Mouse (Mus musculus): Measurements from ENCODE around the gene Shf. TPM values are rescaled to one million over a fixed set of nuclear protein-coding genes. Genes with fewer than 3 reads are reported as not detected.
"Not testable (repeated sequence)": the region's sequence is repeated elsewhere in the genome, so short reads cannot be mapped to it uniquely, and the experiment has no call there.

Gene Shf
- 15.9 and 19.2 TPM in 2 replicates for polyA plus RNA-seq (2014; fragmentation: Nextera tagmentation; extraction: Ambion mirVana)

DNA sequence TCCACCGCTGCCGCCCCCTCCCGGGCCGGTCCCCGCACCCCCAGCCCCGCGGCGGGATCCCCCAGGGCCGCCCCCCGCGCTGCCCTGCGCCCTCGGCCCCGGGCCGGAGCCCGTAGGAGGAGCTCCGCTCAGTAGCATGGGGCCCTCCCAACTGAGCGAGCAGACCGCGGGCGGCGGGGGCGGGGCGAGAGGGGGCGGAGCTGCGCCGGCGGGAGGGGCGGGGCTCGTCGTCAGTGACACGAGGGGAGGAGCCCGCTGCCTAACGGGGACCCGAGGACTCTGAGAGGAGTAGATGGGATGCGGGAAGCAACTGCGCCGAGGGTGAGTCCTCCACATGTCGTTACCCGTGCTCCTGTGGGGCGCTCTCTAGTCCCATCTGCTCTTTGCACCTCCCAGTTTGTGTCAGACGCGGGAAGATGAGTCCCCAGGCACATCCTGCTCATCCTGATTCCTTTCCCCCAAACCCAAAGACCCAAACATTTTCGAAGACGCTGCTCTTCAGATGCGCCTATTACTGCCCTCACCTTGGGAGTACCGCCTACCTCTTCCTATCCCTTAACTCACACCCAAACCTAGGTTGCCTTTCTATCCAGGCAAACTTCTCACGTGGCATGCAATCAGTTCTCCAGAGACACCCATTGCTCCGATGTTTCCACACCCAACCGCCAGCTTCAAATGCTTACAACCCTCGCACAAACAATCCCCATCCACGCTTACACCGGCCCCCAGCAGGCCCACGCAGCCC is at the start of gene Shf:
Gene Shf, minus strand, starts transcription at position 168 of the 745 bp plus-strand sequence.
- Histone ChIP-seq H3K36me3 (ENCODE audit: control insufficient read depth, insufficient read depth, low read length) (peaks cover 2% of the 10 kb centered on the region; the same call in 1 of the 2 replicates), H3K4me2 (ENCODE audit: low read length) (peak within 1 kb of the TSS; percentile 85), H3K27me3 (ENCODE audit: control insufficient read depth, insufficient read depth, low read length) (0 out of 2 replicates have a peak, but pooled peaks cover 5% of the 10 kb centered on the region), H3K4me1 (ENCODE audit: control insufficient read depth, insufficient read depth, low read length) (peaks cover 28% of the 10 kb centered on the region), H3K27ac (replicated peaks; ENCODE audit: low read depth, low read length) (peak within 1 kb of the TSS; percentile 73), H3K4me3 (replicated peaks; ENCODE audit: low read depth, low read length) (peak within 1 kb of the TSS; percentile 89), H3K9me3 (ENCODE audit: control insufficient read depth, low read length) (no peaks in the 10 kb centered on the region), H3K9ac (replicated peaks; ENCODE audit: low read length) (peak within 1 kb of the TSS; percentile 94)
- WGBS, result 1% methylated on average over 52 of the region's 54 CpGs
- ATAC-seq (ENCODE audit: low FRiP score, low TSS enrichment), result peak; percentile 93
- peak; percentile 93 for DNase-seq

DNA sequence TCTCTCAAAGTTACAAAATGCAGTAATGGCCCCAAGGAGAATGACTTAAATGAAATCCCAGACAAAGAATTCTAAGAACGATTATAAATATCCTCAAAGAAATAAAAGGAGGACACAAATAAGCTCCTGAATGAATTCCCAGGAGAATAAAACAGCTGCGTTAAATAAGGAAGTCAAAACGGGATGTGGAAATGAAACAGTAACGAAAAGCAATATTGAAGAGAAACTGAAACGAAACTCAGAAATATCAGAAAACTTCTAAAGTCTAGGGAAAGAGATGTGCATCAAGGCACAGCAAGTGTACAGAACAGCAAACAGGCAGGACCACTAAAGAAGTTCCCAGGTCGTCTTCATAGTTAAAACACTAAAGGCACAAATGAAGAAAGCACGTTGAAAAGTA is 40.0 kb upstream of the Shf start:
- DNase-seq (no peak), ATAC-seq (ENCODE audit: low FRiP score, low TSS enrichment) (no peak)
- Histone ChIP-seq H3K9ac (replicated peaks; ENCODE audit: low read length) (no peak overlapping the region), H3K4me3 (replicated peaks; ENCODE audit: low read depth, low read length) (no peak overlapping the region), H3K4me2 (ENCODE audit: low read length) (no peak overlapping the region), H3K9me3 (ENCODE audit: control insufficient read depth, low read length) (no peaks in the 10 kb centered on the region), H3K36me3 (ENCODE audit: control insufficient read depth, insufficient read depth, low read length) (no peaks in the 10 kb centered on the region), H3K27me3 (ENCODE audit: control insufficient read depth, insufficient read depth, low read length) (no peaks in the 10 kb centered on the region), H3K4me1 (ENCODE audit: control insufficient read depth, insufficient read depth, low read length) (no peaks in the 10 kb centered on the region), H3K27ac (replicated peaks; ENCODE audit: low read depth, low read length) (no peak overlapping the region)
- WGBS, result 86% methylated on average over 7 of the region's 7 CpGs

DNA sequence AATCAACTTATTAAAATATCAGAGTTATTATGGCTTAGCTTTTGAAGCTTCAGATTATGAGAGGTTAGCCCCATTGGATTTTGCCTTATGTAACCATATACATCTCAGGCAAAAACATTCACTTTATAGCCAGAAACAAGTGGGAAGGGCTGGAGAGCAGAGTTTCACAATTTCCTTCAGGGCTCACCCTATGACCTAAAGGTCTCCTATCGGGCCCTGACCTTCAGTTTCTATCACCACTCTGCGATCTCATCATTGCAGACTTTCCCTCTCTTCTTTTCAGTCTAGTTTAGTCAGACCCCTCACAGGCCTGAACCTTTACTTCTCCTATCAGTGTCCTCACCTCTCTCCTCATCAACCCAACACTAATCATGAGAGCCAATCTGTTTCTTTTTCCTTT is 38.6 kb upstream of the Shf start:
- no peaks in the 10 kb centered on the region for H3K36me3 ChIP-seq (ENCODE audit: control insufficient read depth, insufficient read depth, low read length)
- H3K4me1 ChIP-seq (ENCODE audit: control insufficient read depth, insufficient read depth, low read length), result no peaks in the 10 kb centered on the region
- H3K9ac ChIP-seq (replicated peaks; ENCODE audit: low read length), result no peak overlapping the region
- DNase-seq, result no peak
- H3K9me3 ChIP-seq (ENCODE audit: control insufficient read depth, low read length), result no peaks in the 10 kb centered on the region
- no peak overlapping the region for H3K27ac ChIP-seq (replicated peaks; ENCODE audit: low read depth, low read length)
- no peak overlapping the region for H3K4me2 ChIP-seq (ENCODE audit: low read length)
- no peaks in the 10 kb centered on the region for H3K27me3 ChIP-seq (ENCODE audit: control insufficient read depth, insufficient read depth, low read length)
- WGBS, result 90% methylated on average over 2 of the region's 2 CpGs
- H3K4me3 ChIP-seq (replicated peaks; ENCODE audit: low read depth, low read length), result no peak overlapping the region
- ATAC-seq (ENCODE audit: low FRiP score, low TSS enrichment), result no peak

DNA sequence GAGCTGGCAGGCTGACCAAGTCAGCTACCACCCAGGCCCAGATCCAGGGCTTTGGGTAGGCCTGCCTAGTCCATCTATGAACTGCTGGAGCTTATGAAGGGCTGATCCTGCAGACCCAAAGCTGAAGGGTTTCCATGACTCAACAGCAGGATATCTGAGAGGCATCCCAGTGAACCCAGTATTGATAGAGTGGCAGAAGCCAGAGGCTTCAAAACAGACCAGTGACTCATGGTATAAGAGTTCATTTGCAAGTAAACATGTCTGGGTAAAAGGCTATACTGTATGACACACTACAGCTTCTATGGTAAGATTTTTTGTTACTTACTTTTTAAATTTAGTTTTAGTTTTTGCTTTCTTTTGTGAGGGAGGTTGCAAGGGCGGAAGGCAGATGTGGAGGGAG is 27.2 kb upstream of the Shf start:
- WGBS, result 84% methylated on average over 1 of the region's 1 CpGs
- H3K36me3 ChIP-seq (ENCODE audit: control insufficient read depth, insufficient read depth, low read length), result no peaks in the 10 kb centered on the region

DNA sequence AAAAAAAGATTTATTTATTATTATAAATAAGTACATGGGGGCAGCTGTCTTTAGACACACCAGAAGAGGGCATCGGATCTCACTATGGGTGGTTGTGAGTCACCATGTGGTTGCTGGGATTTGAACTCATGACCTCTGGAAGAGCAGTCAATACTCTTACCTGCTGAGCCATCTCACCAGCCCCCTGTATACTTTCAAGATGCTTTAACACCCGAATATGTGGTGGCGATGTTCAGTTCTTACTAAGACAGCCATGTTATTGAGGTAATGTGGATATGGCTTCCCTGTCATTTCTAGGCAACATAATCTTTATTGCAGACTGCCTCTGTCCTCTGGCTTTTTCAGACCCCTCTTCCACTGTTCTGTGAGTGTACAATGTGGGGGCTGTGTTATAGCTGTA is 18.2 kb upstream of the Shf start:
- not testable (repeated sequence) for H3K4me2 ChIP-seq (ENCODE audit: low read length); H3K4me3 ChIP-seq (replicated peaks; ENCODE audit: low read depth, low read length); H3K9me3 ChIP-seq (ENCODE audit: control insufficient read depth, low read length); ATAC-seq (ENCODE audit: low FRiP score, low TSS enrichment); H3K27me3 ChIP-seq (ENCODE audit: control insufficient read depth, insufficient read depth, low read length); H3K4me1 ChIP-seq (ENCODE audit: control insufficient read depth, insufficient read depth, low read length); H3K36me3 ChIP-seq (ENCODE audit: control insufficient read depth, insufficient read depth, low read length); H3K27ac ChIP-seq (replicated peaks; ENCODE audit: low read depth, low read length); DNase-seq; H3K9ac ChIP-seq (replicated peaks; ENCODE audit: low read length)
- 97% methylated on average over 3 of the region's 3 CpGs for WGBS

More for the DNA sequence above, 27.2 kb upstream of the Shf start:
- Histone ChIP-seq H3K9ac (replicated peaks; ENCODE audit: low read length) (no peak overlapping the region), H3K27ac (replicated peaks; ENCODE audit: low read depth, low read length) (no peak overlapping the region), H3K4me3 (replicated peaks; ENCODE audit: low read depth, low read length) (no peak overlapping the region), H3K9me3 (ENCODE audit: control insufficient read depth, low read length) (no peaks in the 10 kb centered on the region), H3K4me2 (ENCODE audit: low read length) (no peak overlapping the region), H3K27me3 (ENCODE audit: control insufficient read depth, insufficient read depth, low read length) (no peaks in the 10 kb centered on the region), H3K4me1 (ENCODE audit: control insufficient read depth, insufficient read depth, low read length) (no peaks in the 10 kb centered on the region)
- DNase-seq (no peak), ATAC-seq (ENCODE audit: low FRiP score, low TSS enrichment) (no peak)

DNA sequence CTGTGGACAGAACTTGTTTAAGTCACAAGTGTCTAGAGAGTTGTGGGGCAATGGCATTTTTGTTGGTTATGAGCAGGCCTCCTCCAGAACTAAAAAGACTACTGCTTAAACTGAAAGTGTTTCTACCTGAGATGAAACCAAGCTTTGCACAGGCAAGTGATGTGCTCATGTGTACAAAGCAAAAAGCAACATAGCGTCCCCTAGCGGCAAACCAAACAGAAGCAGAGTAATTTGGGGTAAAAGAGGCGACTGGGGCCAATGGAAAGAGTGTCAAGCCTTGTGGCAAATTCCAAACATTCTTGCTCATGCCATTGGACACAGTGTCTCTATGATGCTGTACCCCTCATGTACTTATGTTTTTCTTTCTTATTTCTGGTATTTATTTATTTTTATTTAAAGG is 16.1 kb upstream of the Shf start:
- no peaks in the 10 kb centered on the region for H3K9me3 ChIP-seq (ENCODE audit: control insufficient read depth, low read length)
- H3K27me3 ChIP-seq (ENCODE audit: control insufficient read depth, insufficient read depth, low read length), result no peaks in the 10 kb centered on the region
- no peaks in the 10 kb centered on the region for H3K36me3 ChIP-seq (ENCODE audit: control insufficient read depth, insufficient read depth, low read length)
- ATAC-seq (ENCODE audit: low FRiP score, low TSS enrichment) (no peak), DNase-seq (no peak)
- no peak overlapping the region for H3K27ac ChIP-seq (replicated peaks; ENCODE audit: low read depth, low read length)
- no peak overlapping the region for H3K4me3 ChIP-seq (replicated peaks; ENCODE audit: low read depth, low read length)
- no peak overlapping the region for H3K4me2 ChIP-seq (ENCODE audit: low read length)
- no peaks in the 10 kb centered on the region for H3K4me1 ChIP-seq (ENCODE audit: control insufficient read depth, insufficient read depth, low read length)
- H3K9ac ChIP-seq (replicated peaks; ENCODE audit: low read length), result no peak overlapping the region
- WGBS, result 51% methylated on average over 3 of the region's 3 CpGs

DNA sequence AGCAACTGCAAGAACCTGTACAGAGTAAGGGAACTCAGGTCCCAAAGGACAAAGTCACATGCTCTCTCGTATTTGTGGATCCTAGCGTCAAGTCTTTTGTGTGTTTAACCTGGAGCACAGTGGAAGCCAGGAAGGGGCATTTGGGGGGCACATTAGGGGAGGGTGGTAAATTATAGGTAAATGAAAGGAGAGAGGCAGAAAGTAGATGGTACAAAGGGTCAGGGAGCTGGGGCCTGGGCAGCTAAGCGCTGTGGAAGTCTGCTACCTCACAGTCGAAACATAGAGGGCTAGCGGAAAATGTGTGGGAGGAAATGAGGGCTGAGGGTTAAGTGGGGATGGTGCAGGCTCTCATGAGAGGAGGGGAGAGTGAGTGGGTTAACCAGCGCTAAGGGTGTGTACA is 13.2 kb upstream of the Shf start:
- no peak for ATAC-seq (ENCODE audit: low FRiP score, low TSS enrichment)
- H3K4me2 ChIP-seq (ENCODE audit: low read length), result no peak overlapping the region
- H3K9ac ChIP-seq (replicated peaks; ENCODE audit: low read length), result no peak overlapping the region
- H3K27me3 ChIP-seq (ENCODE audit: control insufficient read depth, insufficient read depth, low read length), result no peaks in the 10 kb centered on the region
- no peaks in the 10 kb centered on the region; the same call in 1 of the 2 replicates for H3K4me1 ChIP-seq (ENCODE audit: control insufficient read depth, insufficient read depth, low read length)
- no peak for DNase-seq
- H3K9me3 ChIP-seq (ENCODE audit: control insufficient read depth, low read length), result no peaks in the 10 kb centered on the region
- WGBS, result 89% methylated on average over 6 of the region's 6 CpGs
- no peak overlapping the region for H3K27ac ChIP-seq (replicated peaks; ENCODE audit: low read depth, low read length)
- no peak overlapping the region for H3K4me3 ChIP-seq (replicated peaks; ENCODE audit: low read depth, low read length)
- no peaks in the 10 kb centered on the region for H3K36me3 ChIP-seq (ENCODE audit: control insufficient read depth, insufficient read depth, low read length)

DNA sequence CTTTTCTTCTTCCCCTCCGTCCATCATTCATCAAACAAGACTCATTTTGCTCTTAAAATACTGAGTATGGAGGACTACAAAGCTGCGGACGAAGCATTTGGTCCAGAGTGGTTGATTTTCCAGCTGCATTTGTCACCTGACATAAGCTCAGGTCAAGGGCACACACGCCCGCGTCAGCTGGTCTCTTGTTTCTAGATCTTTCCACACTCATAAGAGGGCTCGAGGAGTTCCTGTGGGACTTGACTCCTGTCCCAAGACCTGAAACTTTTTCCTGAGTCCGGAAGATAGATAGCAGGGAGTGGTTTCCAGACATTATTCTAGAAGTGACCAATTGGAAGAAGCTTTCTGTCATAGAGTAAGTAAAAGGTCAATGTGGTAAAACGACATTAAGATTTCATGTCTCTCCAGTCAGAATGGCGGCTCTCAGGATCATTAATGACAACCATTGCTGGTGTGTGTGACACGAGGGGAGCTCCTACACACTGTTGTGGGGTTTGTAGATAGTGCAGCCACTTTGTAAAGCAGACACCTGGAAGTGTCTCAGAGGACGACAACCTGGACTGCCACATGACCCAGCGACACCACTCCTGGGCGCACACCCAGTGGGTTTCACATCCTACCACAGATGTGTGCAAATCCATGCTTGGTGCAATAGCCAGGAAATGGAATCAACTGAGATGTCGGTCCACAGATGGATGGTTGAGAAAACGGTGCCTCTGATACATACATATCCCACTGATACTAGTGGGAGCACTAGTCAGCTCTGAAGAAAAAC is 12.6 kb upstream of the Shf start:
- Histone ChIP-seq H3K9me3 (ENCODE audit: control insufficient read depth, low read length) (no peaks in the 10 kb centered on the region), H3K4me1 (ENCODE audit: control insufficient read depth, insufficient read depth, low read length) (no peaks in the 10 kb centered on the region; the same call in 1 of the 2 replicates), H3K9ac (replicated peaks; ENCODE audit: low read length) (no peak overlapping the region), H3K4me2 (ENCODE audit: low read length) (no peak overlapping the region), H3K27ac (replicated peaks; ENCODE audit: low read depth, low read length) (no peak overlapping the region), H3K36me3 (ENCODE audit: control insufficient read depth, insufficient read depth, low read length) (no peaks in the 10 kb centered on the region), H3K27me3 (ENCODE audit: control insufficient read depth, insufficient read depth, low read length) (no peaks in the 10 kb centered on the region), H3K4me3 (replicated peaks; ENCODE audit: low read depth, low read length) (no peak overlapping the region)
- 82% methylated on average over 16 of the region's 16 CpGs for WGBS
- no peak for DNase-seq
- no peak for ATAC-seq (ENCODE audit: low FRiP score, low TSS enrichment)
